Mouse (Mus musculus) liver, embryonic 12.5 days (tissue): Measurements from ENCODE around the gene Trim65. TPM values are rescaled to one million over a fixed set of nuclear protein-coding genes. Genes with fewer than 3 reads are reported as not detected.
"Not testable (repeated sequence)": the region's sequence is repeated elsewhere in the genome, so short reads cannot be mapped to it uniquely, and the experiment has no call there.

Experiments
- ATAC-seq: fragments of 200-750 bp; cut with Nextera tagmentation; 2 replicates; pipeline ENCODE4 v1.8.0; 2017; ENCODE audit warnings: moderate number of reproducible peaks, mild to moderate bottlenecking, moderate library complexity
- H3K27ac ChIP-seq: fragments of 300-500 bp; sonication (generic); 2 replicates; pipeline ENCODE4 v1.5.1; 2016; ENCODE audit warnings: mild to moderate bottlenecking
- H3K27me3 ChIP-seq: fragments of 300-500 bp; sonication (generic); replicated peaks from 2 replicates; pipeline ENCODE4 v1.6.1; 2016; ENCODE audit warnings: mild to moderate bottlenecking, moderate library complexity
- H3K36me3 ChIP-seq: fragments of 300-500 bp; sonication (generic); 2 replicates; pipeline ENCODE4 v1.6.1; 2016; ENCODE audit warnings: mild to moderate bottlenecking, moderate library complexity
- H3K4me1 ChIP-seq: fragments of 300-500 bp; sonication (generic); 2 replicates; pipeline ENCODE4 v1.6.1; 2016
- H3K4me2 ChIP-seq: fragments of 300-500 bp; sonication (generic); 2 replicates; pipeline ENCODE4 v1.6.1; 2016; ENCODE audit warnings: mild to moderate bottlenecking, moderate library complexity
- H3K4me3 ChIP-seq: fragments of 300-500 bp; sonication (generic); 2 replicates; pipeline ENCODE4 v1.5.1; 2016; ENCODE audit warnings: mild to moderate bottlenecking, moderate library complexity
- H3K9ac ChIP-seq: fragments of 300-500 bp; sonication (generic); 2 replicates; pipeline ENCODE4 v1.6.1; 2016; ENCODE audit warnings: mild to moderate bottlenecking, moderate library complexity
- H3K9me3 ChIP-seq: fragments of 300-500 bp; sonication (generic); replicated peaks from 2 replicates; pipeline ENCODE4 v1.6.1; 2016; ENCODE audit warnings: mild to moderate bottlenecking, moderate library complexity
- WGBS: fragments of 180-500 bp; shearing (Covaris S2); methylation state at CpG from one replicate; pipeline ENCODE4 v1.1.7; 2016; ENCODE audit not compliant: insufficient replicate concordance; 5-methylcytosine and 5-hydroxymethylcytosine counted together
- polyA plus RNA-seq: library from polyadenylated mRNA; unstranded; fragments of >200 nt; fragmentation: Nextera tagmentation; extraction: Ambion mirVana; gene quantifications from 2 replicates; pipeline ENCODE4 v1.2.1, GENCODE M21; 2016

Gene Trim65
- polyA plus RNA-seq, 1 experiment from 2014 or later, result 2.0 TPM

DNA sequence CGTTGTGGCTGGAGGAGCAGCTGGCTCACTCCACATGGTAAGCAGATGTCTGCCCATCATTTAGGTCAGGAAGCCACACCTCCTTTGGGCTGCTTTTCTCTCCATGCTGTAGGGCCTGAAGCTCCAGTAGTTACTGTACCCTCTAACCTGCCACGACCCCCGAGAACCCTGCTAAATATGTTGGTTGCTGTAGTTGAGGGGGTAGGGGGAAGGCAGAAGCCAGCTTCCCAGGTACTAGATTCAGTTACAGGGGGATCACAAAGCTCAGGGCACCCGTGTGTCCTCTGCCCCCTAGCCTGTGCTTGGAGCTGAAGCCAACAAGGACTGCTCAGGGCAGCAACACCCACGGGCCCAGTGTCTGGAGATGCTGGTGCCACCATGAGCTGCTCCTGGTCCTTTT lies 2.6 kb upstream of the Trim65 start:
- Histone ChIP-seq H3K4me1 (peaks cover 44% of the 10 kb centered on the region), H3K36me3 (peaks cover 55% of the 10 kb centered on the region), H3K9me3 (no peaks in the 10 kb centered on the region), H3K9ac (no peak overlapping the region), H3K27ac (no peak overlapping the region), H3K4me3 (no peak overlapping the region), H3K27me3 (no peaks in the 10 kb centered on the region), H3K4me2 (no peak overlapping the region)
- ATAC-seq, result no peak
- WGBS, result 64% methylated on average over 5 of the region's 5 CpGs

DNA sequence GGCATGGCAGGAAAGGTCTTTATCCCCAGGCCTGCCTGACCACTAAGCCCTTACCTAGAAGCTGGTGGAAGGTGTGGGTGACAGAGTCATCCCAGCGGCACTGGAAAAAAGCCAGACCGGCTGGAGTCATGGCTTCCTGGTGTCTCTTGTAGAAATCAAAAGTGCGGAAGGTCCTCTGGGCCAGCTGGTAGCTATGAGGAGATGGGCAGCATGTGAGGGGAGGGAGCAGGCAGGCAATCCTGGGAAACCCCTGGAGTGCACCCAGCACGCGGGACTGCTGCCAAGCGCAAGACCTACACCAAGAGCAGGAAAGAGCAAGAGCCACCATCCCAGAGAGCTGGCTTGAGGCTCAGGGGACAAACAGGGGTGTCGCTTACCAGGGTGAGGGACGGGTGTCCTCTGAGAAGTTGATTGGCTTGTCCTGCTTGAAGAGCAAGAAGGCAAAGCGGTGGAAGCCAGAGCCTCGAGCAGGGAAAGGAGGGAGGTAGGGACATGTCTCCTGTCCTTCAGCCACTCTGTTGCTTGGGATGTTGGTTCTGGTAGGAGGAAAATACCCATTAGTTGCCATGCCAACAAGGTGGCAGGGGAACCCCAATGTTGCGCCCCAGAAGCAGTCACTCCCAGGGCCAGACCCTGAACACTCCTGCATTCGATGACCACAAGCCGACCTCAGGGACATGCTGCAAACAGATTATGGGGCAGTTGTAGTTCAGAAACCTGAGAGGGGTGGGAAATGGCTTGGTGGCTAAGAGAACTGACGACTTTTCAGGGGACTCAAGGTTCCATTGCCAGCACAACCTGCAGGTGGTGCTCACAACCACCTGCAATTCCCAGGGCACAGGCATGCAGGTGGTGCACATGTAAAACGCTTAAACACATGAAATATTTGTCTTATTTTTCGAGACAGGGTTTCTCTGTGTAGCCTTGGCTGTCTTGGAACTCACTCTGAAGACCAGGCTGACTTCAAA lies 1.7 kb upstream of the Trim65 start:
- no peak overlapping the region for H3K9ac ChIP-seq

GRCm38 (mm10) chr11:116131349-116132170 lies 632 bp upstream of the Trim65 start:
- Histone ChIP-seq H3K4me2 (peak overlapping the region; percentile 85), H3K9me3 (no peaks in the 10 kb centered on the region), H3K36me3 (peaks cover 51% of the 10 kb centered on the region), H3K27ac (0 out of 2 replicates have a peak overlapping the region, but pooled peaks have one; percentile 73), H3K27me3 (no peaks in the 10 kb centered on the region), H3K4me1 (peaks cover 44% of the 10 kb centered on the region), H3K4me3 (peak overlapping the region; percentile 63), H3K9ac (peak overlapping the region; percentile 72)
- WGBS, result 75% methylated on average over 15 of the region's 15 CpGs
- no peak for ATAC-seq

More for the DNA sequence above, 1.7 kb upstream of the Trim65 start:
- H3K27me3 ChIP-seq, result no peaks in the 10 kb centered on the region
- no peak overlapping the region for H3K4me3 ChIP-seq
- H3K36me3 ChIP-seq, result peaks cover 55% of the 10 kb centered on the region
- H3K4me1 ChIP-seq, result peaks cover 44% of the 10 kb centered on the region
- WGBS, result 85% methylated on average over 16 of the region's 16 CpGs
- H3K9me3 ChIP-seq, result no peaks in the 10 kb centered on the region
- no peak overlapping the region for H3K27ac ChIP-seq
- ATAC-seq, result no peak
- H3K4me2 ChIP-seq, result no peak overlapping the region

DNA sequence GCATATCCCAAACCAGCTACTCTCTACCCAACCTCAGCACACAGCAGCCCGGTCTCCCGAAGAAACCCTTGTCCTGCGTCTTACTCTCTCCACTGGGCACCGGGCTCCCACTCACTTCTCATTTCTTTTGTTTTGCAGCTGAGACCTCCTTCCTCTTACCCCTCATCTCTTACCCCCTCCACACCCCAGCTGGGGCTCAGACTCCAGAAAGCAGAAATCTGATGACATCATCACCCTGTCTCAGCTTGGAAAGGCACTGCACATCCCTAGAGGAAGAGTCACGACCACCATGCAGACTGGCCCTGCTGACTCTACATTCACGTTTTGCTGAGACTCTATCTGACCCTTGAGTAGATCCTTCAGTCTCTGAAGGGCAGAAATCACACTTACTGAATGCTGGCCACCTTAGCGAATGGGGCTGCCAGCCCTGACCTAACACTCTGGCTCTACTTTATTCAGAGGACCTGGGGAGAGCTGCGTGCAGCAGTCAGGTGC lies 888 bp downstream of the Trim65 start:
- peaks cover 50% of the 10 kb centered on the region for H3K36me3 ChIP-seq
- no peaks in the 10 kb centered on the region for H3K9me3 ChIP-seq
- H3K27ac ChIP-seq, result peak overlapping the region; percentile 73
- H3K9ac ChIP-seq, result peak overlapping the region; percentile 72
- H3K4me2 ChIP-seq, result peak overlapping the region; percentile 85
- no peaks in the 10 kb centered on the region for H3K27me3 ChIP-seq
- ATAC-seq, result 0 out of 2 replicates have a peak, but pooled peaks have one; percentile 10
- peak overlapping the region; percentile 63 for H3K4me3 ChIP-seq
- 29% methylated on average over 8 of the region's 8 CpGs for WGBS
- peaks cover 40% of the 10 kb centered on the region for H3K4me1 ChIP-seq

- Histone ChIP-seq H3K9ac (no peak overlapping the region), H3K4me1 (peaks cover 40% of the 10 kb centered on the region), H3K27me3 (no peaks in the 10 kb centered on the region), H3K36me3 (peaks cover 45% of the 10 kb centered on the region), H3K4me2 (peak overlapping the region; percentile 85), H3K27ac (no peak overlapping the region), H3K4me3 (no peak overlapping the region), H3K9me3 (no peaks in the 10 kb centered on the region)
- WGBS, result 78% methylated on average over 9 of the region's 9 CpGs
- no peak for ATAC-seq
These were observed 1.7 kb downstream of the Trim65 start for GRCm38 (mm10) chr11:116129091-116129790.

GRCm38 (mm10) chr11:116127986-116128385 lies 2.9 kb downstream of the Trim65 start:
- 79% methylated on average over 9 of the region's 9 CpGs for WGBS
- no peak for ATAC-seq
- Histone ChIP-seq H3K27ac (0 out of 2 replicates have a peak overlapping the region, but pooled peaks have one; percentile 21), H3K9me3 (no peaks in the 10 kb centered on the region), H3K4me2 (no peak overlapping the region), H3K4me1 (peaks cover 40% of the 10 kb centered on the region), H3K27me3 (no peaks in the 10 kb centered on the region), H3K4me3 (no peak overlapping the region), H3K36me3 (peaks cover 43% of the 10 kb centered on the region), H3K9ac (no peak overlapping the region)

- 0 out of 2 replicates have a peak, but pooled peaks have one; percentile 30 for ATAC-seq
- 55% methylated on average over 23 of the region's 23 CpGs for WGBS
- H3K4me3 ChIP-seq, result no peak within 1 kb of the TSS
- H3K9ac ChIP-seq, result no peak within 1 kb of the TSS
- H3K27ac ChIP-seq, result 0 out of 2 replicates have a peak within 1 kb of the TSS, but pooled peaks have one; percentile 21
- no peaks in the 10 kb centered on the region for H3K27me3 ChIP-seq
- H3K9me3 ChIP-seq, result no peaks in the 10 kb centered on the region
- peak within 1 kb of the TSS; percentile 43 for H3K4me2 ChIP-seq
- peaks cover 42% of the 10 kb centered on the region for H3K36me3 ChIP-seq
- peaks cover 40% of the 10 kb centered on the region for H3K4me1 ChIP-seq
These were observed 3.6 kb downstream of the Trim65 start, which contains the start of gene Trim47 for GRCm38 (mm10) chr11:116127156-116127980. Trim47 (minus strand) TSS chr11:116127210.

GRCm38 (mm10) chr11:116126261-116126660 lies 4.7 kb downstream of the Trim65 start:
- H3K4me3 ChIP-seq, result no peak overlapping the region
- ATAC-seq, result no peak
- peaks cover 34% of the 10 kb centered on the region for H3K4me1 ChIP-seq
- 79% methylated on average over 15 of the region's 15 CpGs for WGBS
- no peak overlapping the region for H3K27ac ChIP-seq
- H3K9ac ChIP-seq, result no peak overlapping the region
- no peak overlapping the region for H3K4me2 ChIP-seq
- H3K27me3 ChIP-seq, result no peaks in the 10 kb centered on the region
- peaks cover 38% of the 10 kb centered on the region for H3K36me3 ChIP-seq
- H3K9me3 ChIP-seq, result no peaks in the 10 kb centered on the region

- Histone ChIP-seq H3K4me1 (peaks cover 10% of the 10 kb centered on the region), H3K36me3 (peaks cover 37% of the 10 kb centered on the region)
- H3K9me3 ChIP-seq, H3K4me2 ChIP-seq, ATAC-seq, H3K9ac ChIP-seq, H3K4me3 ChIP-seq, H3K27me3 ChIP-seq, H3K27ac ChIP-seq: not testable (repeated sequence)
- 83% methylated on average over 8 of the region's 8 CpGs for WGBS
These were observed 9.1 kb downstream of the Trim65 start for GRCm38 (mm10) chr11:116121731-116122245.

- Histone ChIP-seq H3K9ac (no peak overlapping the region), H3K36me3 (peaks cover 11% of the 10 kb centered on the region; the same call in 1 of the 2 replicates), H3K4me2 (no peak overlapping the region), H3K27me3 (0 out of 2 replicates have a peak, but pooled peaks cover 3% of the 10 kb centered on the region), H3K27ac (no peak overlapping the region), H3K4me3 (no peak overlapping the region), H3K9me3 (no peaks in the 10 kb centered on the region), H3K4me1 (peaks cover 10% of the 10 kb centered on the region)
- ATAC-seq, result no peak
These were observed 13.1 kb downstream of the Trim65 start for GRCm38 (mm10) chr11:116117819-116118218.
